Mouse (Mus musculus) liver, embryonic 13.5 days (tissue): Measurements from ENCODE around the gene Akap7. TPM values are rescaled to one million over a fixed set of nuclear protein-coding genes. Genes with fewer than 3 reads are reported as not detected.
A peak's percentile ranks its signal among the peaks of the same experiment; 100 is the strongest.

ENCODE experiments used
- ATAC-seq: fragments of 200-750 bp; cut with Nextera tagmentation; 2 replicates; pipeline ENCODE4 v1.8.0; 2017; ENCODE audit warnings: low read depth, mild to moderate bottlenecking, moderate number of reproducible peaks, moderate library complexity
- DNase-seq: peaks from one replicate; pipeline ENCODE4 v3.0.0; 2022
- H3K27ac ChIP-seq: fragments of 300-500 bp; sonication (generic); 2 replicates; pipeline ENCODE4 v1.5.1; 2015; ENCODE audit warnings: moderate library complexity, mild to moderate bottlenecking, inconsistent platforms
- H3K27me3 ChIP-seq: fragments of 300-500 bp; sonication (generic); 2 replicates; pipeline ENCODE4 v1.6.1; 2015; ENCODE audit warnings: mild to moderate bottlenecking, inconsistent platforms
- H3K36me3 ChIP-seq: fragments of 300-500 bp; sonication (generic); 2 replicates; pipeline ENCODE4 v1.6.1; 2015; ENCODE audit warnings: mild to moderate bottlenecking, inconsistent platforms
- H3K4me1 ChIP-seq: fragments of 300-500 bp; sonication (generic); replicated peaks from 2 replicates; pipeline ENCODE4 v1.6.1; 2015; ENCODE audit warnings: inconsistent platforms
- H3K4me2 ChIP-seq: fragments of 300-500 bp; sonication (generic); 2 replicates; pipeline ENCODE4 v1.6.1; 2015; ENCODE audit warnings: inconsistent platforms, mild to moderate bottlenecking, moderate library complexity
- H3K4me3 ChIP-seq: fragments of 300-500 bp; sonication (generic); replicated peaks from 2 replicates; pipeline ENCODE4 v1.5.1; 2015; ENCODE audit warnings: mild to moderate bottlenecking, inconsistent platforms
- H3K9ac ChIP-seq: fragments of 300-500 bp; sonication (generic); 2 replicates; pipeline ENCODE4 v1.6.1; 2015; ENCODE audit warnings: mild to moderate bottlenecking, inconsistent platforms
- H3K9me3 ChIP-seq: fragments of 300-500 bp; sonication (generic); replicated peaks from 2 replicates; pipeline ENCODE4 v1.6.1; 2016; ENCODE audit warnings: inconsistent platforms
- WGBS: fragments of 180-500 bp; shearing (Covaris S2); methylation state at CpG from one replicate; pipeline ENCODE4 v1.1.7; 2015; ENCODE audit not compliant: insufficient replicate concordance; 5-methylcytosine and 5-hydroxymethylcytosine counted together
- polyA plus RNA-seq: library from polyadenylated mRNA; unstranded; fragments of >200 nt; fragmentation: Nextera tagmentation; extraction: Ambion mirVana; gene quantifications from 2 replicates; pipeline ENCODE4 v1.2.1, GENCODE M21; 2015

The Akap7 gene
- polyA plus RNA-seq, 1 experiment from 2014 or later = 26.0 TPM

DNA sequence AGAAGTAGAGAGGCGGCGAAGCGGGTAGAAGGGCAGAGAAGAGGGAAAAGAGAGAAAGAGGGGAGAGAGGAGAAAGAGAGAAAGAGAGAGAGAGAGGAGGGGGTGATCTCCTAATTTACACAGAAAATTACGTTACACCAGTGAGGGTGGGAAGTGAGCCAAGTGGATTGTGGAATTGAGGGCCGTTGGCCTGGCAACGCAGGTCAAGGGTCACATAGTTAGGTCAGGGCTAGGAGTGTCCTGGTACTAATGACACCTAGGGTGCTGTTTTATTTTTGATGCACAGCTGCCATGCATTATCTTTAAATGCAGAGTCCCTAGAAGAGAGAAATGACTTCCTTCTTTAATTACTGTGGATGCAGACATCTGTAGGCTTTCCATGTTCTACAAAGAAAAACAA lies 153.4 kb downstream of the Akap7 start:
- 80% methylated on average over 6 of the region's 6 CpGs for WGBS
- no peak for ATAC-seq
- no peak for DNase-seq

DNA sequence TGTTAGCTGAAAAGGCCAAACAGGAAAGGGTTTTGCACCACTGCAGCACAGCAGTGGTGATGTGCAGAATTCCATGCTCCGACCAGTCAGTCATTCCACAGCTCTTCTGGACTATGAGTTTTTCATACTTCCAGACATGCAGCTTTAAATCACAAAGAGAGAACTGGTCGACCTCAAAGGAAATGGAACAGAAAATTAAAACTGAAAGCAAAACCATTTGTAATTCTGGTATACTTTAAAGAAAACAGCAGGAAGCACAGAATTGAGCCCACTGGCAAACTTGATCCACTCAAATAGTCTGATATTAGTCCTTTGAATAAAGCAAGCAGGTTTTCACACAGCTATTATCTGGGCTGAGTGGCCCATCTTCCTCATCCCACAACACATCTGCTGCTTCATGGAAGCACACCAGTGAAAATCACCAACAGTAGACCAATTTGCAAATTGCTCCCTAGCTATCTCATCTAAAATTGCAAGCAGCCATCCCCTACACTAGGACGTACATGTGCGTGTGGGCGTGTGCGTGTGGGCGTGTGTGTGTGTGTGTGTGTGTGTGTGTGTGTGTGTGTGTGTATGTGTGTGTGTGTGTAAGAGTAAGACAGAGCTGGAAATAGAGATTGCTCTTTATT lies 156.4 kb downstream of the Akap7 start:
- no peaks in the 10 kb centered on the region for H3K36me3 ChIP-seq
- H3K4me3 ChIP-seq = no peak overlapping the region
- ATAC-seq (no peak), DNase-seq (no peak)
- no peak overlapping the region for H3K27ac ChIP-seq
- H3K27me3 ChIP-seq = no peaks in the 10 kb centered on the region
- 68% methylated on average over 7 of the region's 7 CpGs for WGBS
- no peak overlapping the region for H3K9ac ChIP-seq
- H3K9me3 ChIP-seq = no peaks in the 10 kb centered on the region
- no peak overlapping the region for H3K4me2 ChIP-seq
- H3K4me1 ChIP-seq = no peaks in the 10 kb centered on the region

More for the DNA sequence above, 153.4 kb downstream of the Akap7 start:
- Histone ChIP-seq H3K4me3 (no peak overlapping the region), H3K36me3 (no peaks in the 10 kb centered on the region), H3K9ac (no peak overlapping the region), H3K4me2 (no peak overlapping the region), H3K27ac (no peak overlapping the region), H3K9me3 (no peaks in the 10 kb centered on the region), H3K27me3 (no peaks in the 10 kb centered on the region; the same call in 1 of the 2 replicates), H3K4me1 (no peaks in the 10 kb centered on the region)

- H3K9me3 ChIP-seq = no peaks in the 10 kb centered on the region
- ATAC-seq = no peak
- H3K27me3 ChIP-seq = no peaks in the 10 kb centered on the region
- no peak overlapping the region for H3K27ac ChIP-seq
- H3K9ac ChIP-seq = no peak overlapping the region
- DNase-seq = no peak
- H3K4me3 ChIP-seq = no peak overlapping the region
- WGBS = 75% methylated on average over 12 of the region's 12 CpGs
- H3K4me2 ChIP-seq = peak overlapping the region; percentile 38
- H3K4me1 ChIP-seq = peaks cover 20% of the 10 kb centered on the region
- no peaks in the 10 kb centered on the region for H3K36me3 ChIP-seq
Measured at GRCm38 (mm10) chr10:25145851-25146250, 161.8 kb downstream of the Akap7 start.

GRCm38 (mm10) chr10:25144787-25145761 lies 162.6 kb downstream of the Akap7 start:
- peak overlapping the region; percentile 38 for H3K4me2 ChIP-seq
- no peaks in the 10 kb centered on the region for H3K36me3 ChIP-seq
- no peak overlapping the region for H3K27ac ChIP-seq
- peak overlapping the region; percentile 9; the same call in 1 of the 2 replicates for H3K4me3 ChIP-seq
- H3K4me1 ChIP-seq = peaks cover 27% of the 10 kb centered on the region
- ATAC-seq (peak; percentile 78), DNase-seq (no peak)
- H3K27me3 ChIP-seq = no peaks in the 10 kb centered on the region
- H3K9me3 ChIP-seq = no peaks in the 10 kb centered on the region
- WGBS = 25% methylated on average over 18 of the region's 18 CpGs
- no peak overlapping the region for H3K9ac ChIP-seq

- H3K27me3 ChIP-seq = no peaks in the 10 kb centered on the region
- H3K9ac ChIP-seq = no peak overlapping the region
- DNase-seq = no peak
- ATAC-seq = no peak
- no peak overlapping the region for H3K27ac ChIP-seq
- H3K4me2 ChIP-seq = no peak overlapping the region
- 68% methylated on average over 1 of the region's 1 CpGs for WGBS
- peaks cover 28% of the 10 kb centered on the region for H3K4me1 ChIP-seq
- no peaks in the 10 kb centered on the region for H3K36me3 ChIP-seq
- no peak overlapping the region for H3K4me3 ChIP-seq
- no peaks in the 10 kb centered on the region for H3K9me3 ChIP-seq
Measured at GRCm38 (mm10) chr10:25141781-25142180, 165.9 kb downstream of the Akap7 start.

DNA sequence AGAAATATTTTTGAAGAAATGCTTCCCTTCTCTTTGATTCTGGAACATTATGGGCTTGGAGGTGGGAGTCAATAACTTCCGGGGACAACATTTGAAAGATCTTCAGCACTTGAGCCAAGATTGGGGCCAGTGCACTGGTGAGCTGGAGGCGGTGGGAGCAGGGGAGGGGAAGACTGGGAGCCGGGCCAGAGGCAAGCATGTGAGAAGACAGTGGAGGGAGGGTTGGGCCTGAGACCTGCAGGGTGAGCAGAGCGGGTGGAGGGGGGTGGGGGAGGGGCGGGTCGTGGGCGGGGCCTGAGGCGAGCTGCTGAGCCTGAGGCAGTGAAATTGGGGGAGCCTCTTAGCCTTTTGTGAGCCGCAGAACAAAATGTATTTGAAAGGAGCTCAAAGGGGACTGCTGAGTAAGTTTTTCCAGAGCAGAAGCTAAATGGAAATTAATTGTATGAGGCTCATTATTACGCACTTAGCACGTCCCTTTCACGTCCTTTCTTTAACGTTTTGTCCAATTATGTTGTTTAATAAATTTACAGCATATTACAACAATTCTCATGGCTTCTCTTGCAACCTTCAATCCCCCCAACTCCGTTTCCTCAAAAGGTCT lies 167.4 kb downstream of the Akap7 start:
- H3K9me3 ChIP-seq = no peaks in the 10 kb centered on the region
- H3K9ac ChIP-seq = no peak overlapping the region
- no peak overlapping the region for H3K4me2 ChIP-seq
- H3K4me3 ChIP-seq = no peak overlapping the region
- no peak for DNase-seq
- peaks cover 21% of the 10 kb centered on the region for H3K4me1 ChIP-seq
- no peaks in the 10 kb centered on the region for H3K36me3 ChIP-seq
- no peaks in the 10 kb centered on the region for H3K27me3 ChIP-seq
- 39% methylated on average over 13 of the region's 14 CpGs for WGBS
- H3K27ac ChIP-seq = no peak overlapping the region
- no peak for ATAC-seq

DNA sequence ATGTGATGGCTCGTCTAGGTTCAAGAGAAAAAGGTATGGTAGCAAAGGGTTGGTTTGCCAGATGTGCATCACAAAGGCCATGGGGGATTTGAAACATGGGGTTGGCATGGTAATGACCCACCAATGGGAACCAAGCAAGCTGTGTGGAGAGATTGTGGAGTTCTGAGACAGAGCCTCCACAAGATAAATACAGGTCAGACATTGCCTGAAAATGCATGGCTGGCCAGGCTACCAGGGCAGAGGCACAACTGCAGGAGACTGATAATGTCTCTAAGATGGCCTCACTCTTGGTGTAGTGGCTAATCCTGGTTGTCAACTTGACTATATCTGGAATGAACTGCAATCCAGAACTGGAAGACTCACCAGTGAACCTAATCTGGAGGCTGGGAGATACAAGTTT lies 174.1 kb downstream of the Akap7 start:
- peak; percentile 46 for DNase-seq
- no peak overlapping the region for H3K27ac ChIP-seq
- no peak overlapping the region for H3K9ac ChIP-seq
- no peaks in the 10 kb centered on the region for H3K9me3 ChIP-seq
- no peak overlapping the region for H3K4me2 ChIP-seq
- peak; percentile 96 for ATAC-seq
- H3K4me1 ChIP-seq = peaks cover 9% of the 10 kb centered on the region
- 53% methylated on average over 1 of the region's 1 CpGs for WGBS
- H3K36me3 ChIP-seq = no peaks in the 10 kb centered on the region
- no peaks in the 10 kb centered on the region for H3K27me3 ChIP-seq
- H3K4me3 ChIP-seq = no peak overlapping the region

- H3K36me3 ChIP-seq = no peaks in the 10 kb centered on the region
- WGBS = 66% methylated on average over 5 of the region's 5 CpGs
- no peaks in the 10 kb centered on the region for H3K27me3 ChIP-seq
- H3K9me3 ChIP-seq = no peaks in the 10 kb centered on the region
- no peak overlapping the region for H3K4me2 ChIP-seq
- no peak overlapping the region for H3K4me3 ChIP-seq
- ATAC-seq (no peak), DNase-seq (no peak)
- no peak overlapping the region for H3K9ac ChIP-seq
- H3K27ac ChIP-seq = no peak overlapping the region
- H3K4me1 ChIP-seq = peaks cover 11% of the 10 kb centered on the region
Measured at GRCm38 (mm10) chr10:25128455-25128863, 179.2 kb downstream of the Akap7 start.

DNA sequence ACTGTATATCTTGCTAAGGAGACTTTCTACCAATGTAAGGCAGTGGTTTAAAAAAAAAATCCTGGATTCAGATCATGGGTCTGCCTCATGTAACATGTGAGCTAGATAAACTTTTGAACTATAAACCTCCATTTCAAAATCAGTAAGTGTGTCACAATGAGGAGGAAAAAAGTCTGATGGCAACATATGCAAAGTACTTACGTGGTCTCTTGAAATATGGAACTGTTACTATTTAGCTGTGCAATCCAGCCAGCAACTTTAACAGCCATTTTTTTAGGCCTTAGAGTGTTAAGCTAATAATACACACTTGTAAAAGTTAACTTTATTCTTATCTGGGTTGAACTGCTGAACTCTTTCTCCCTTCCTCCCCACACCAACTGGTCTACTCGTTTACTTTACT lies 181.6 kb downstream of the Akap7 start:
- H3K4me3 ChIP-seq = no peak overlapping the region
- ATAC-seq (no peak), DNase-seq (no peak)
- peaks cover 16% of the 10 kb centered on the region for H3K4me1 ChIP-seq
- no peaks in the 10 kb centered on the region for H3K36me3 ChIP-seq
- WGBS = 37% methylated on average over 2 of the region's 2 CpGs
- no peaks in the 10 kb centered on the region for H3K9me3 ChIP-seq
- H3K9ac ChIP-seq = no peak overlapping the region
- H3K4me2 ChIP-seq = no peak overlapping the region
- no peak overlapping the region for H3K27ac ChIP-seq
- no peaks in the 10 kb centered on the region for H3K27me3 ChIP-seq

DNA sequence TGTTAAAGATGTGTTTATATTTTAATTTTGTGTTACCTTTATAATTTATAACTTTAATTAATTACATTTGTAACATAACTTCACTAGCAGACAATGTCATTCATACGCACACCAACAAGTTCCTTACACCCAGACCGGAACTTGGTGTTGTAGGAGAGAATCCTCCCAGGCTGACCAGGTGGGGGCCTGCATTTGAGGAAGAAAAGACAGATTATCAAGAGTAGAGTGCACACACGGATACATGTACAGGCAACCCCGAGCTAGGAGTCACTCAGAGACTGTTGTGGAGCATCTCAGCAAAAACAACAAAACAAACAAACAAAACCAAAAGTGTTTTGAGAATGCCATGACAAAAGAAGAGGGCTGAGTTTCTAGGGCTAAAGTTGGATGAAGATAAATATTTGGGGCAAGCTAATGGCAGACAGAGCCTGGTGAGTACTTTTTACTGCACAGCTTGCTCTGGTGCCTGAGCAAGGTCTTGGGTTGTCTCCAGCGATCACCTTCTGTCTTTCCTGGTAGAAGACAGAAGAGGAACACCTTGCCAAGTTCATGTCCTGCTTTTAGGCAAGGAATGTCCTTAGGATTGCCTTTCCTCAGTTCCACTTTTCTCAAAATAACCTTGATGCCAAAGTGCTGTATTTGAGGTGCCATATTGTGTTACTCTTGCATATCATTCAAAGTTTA lies 186.7 kb downstream of the Akap7 start:
- ATAC-seq (no peak), DNase-seq (no peak)
- Histone ChIP-seq H3K27ac (no peak overlapping the region), H3K9me3 (no peaks in the 10 kb centered on the region), H3K4me1 (peaks cover 37% of the 10 kb centered on the region), H3K4me2 (no peak overlapping the region), H3K27me3 (no peaks in the 10 kb centered on the region), H3K9ac (no peak overlapping the region), H3K36me3 (no peaks in the 10 kb centered on the region), H3K4me3 (no peak overlapping the region)
- WGBS = 53% methylated on average over 5 of the region's 5 CpGs
